Mouse (Mus musculus): ENCODE measurements at regions not wholly inside any gene's neighbourhood (a gene's known extent, or its start where the extent isn't known, plus 50 kb on each side); places are given as distances from the start of the nearest gene placed in this dataset.

GRCm38 (mm10) chr14:36819826-36820225 is 148.8 kb downstream of the Ccser2 start:
- TF ChIP-seq CTCF (conservative IDR thresholded peaks at IDR 0.05): no peak
- no peak overlapping the region for H3K4me3 ChIP-seq

GRCm38 (mm10) chr14:36802418-36802817 is 166.2 kb downstream of the Ccser2 start:
- no peak for DNase-seq (ENCODE audit: low spot score in 2 of 2)
- no peak overlapping the region for H3K4me3 ChIP-seq
- TF ChIP-seq CTCF (conservative IDR thresholded peaks at IDR 0.05): no peak
- H3K27ac ChIP-seq: no peak overlapping the region

More at GRCm38 (mm10) chr14:36819826-36820225, 148.8 kb downstream of the Ccser2 start:
- no peak for DNase-seq (ENCODE audit: low spot score in 2 of 2)
- H3K27ac ChIP-seq: no peak overlapping the region

GRCm38 (mm10) chr14:36799820-36800219 is 168.8 kb downstream of the Ccser2 start:
- Histone ChIP-seq H3K4me3 (no peak overlapping the region), H3K27ac (no peak overlapping the region)
- TF ChIP-seq CTCF (conservative IDR thresholded peaks at IDR 0.05): no peak
- DNase-seq (ENCODE audit: low spot score in 2 of 2): no peak

- no peak for DNase-seq (ENCODE audit: low spot score in 2 of 2)
- no peak for TF ChIP-seq CTCF (conservative IDR thresholded peaks at IDR 0.05)
- no peak overlapping the region for H3K4me3 ChIP-seq
These were observed 186.7 kb downstream of the Ccser2 start for GRCm38 (mm10) chr14:36781882-36782281.

GRCm38 (mm10) chr14:36778956-36779355 is 189.6 kb downstream of the Ccser2 start:
- no peak overlapping the region for H3K4me3 ChIP-seq
- H3K27ac ChIP-seq: no peak overlapping the region
- peak; percentile 80 for TF ChIP-seq CTCF (conservative IDR thresholded peaks at IDR 0.05)
- DNase-seq (ENCODE audit: low spot score in 2 of 2): peak; percentile 26 to 49

More at GRCm38 (mm10) chr14:36781882-36782281, 186.7 kb downstream of the Ccser2 start:
- no peak overlapping the region for H3K27ac ChIP-seq

GRCm38 (mm10) chr14:36774349-36774748 is 194.2 kb downstream of the Ccser2 start:
- Histone ChIP-seq H3K4me3 (no peak overlapping the region), H3K27ac (no peak overlapping the region)
- no peak for DNase-seq (ENCODE audit: low spot score in 2 of 2)
- TF ChIP-seq CTCF (conservative IDR thresholded peaks at IDR 0.05): no peak

- H3K4me3 ChIP-seq: no peak overlapping the region
- no peak for TF ChIP-seq CTCF (conservative IDR thresholded peaks at IDR 0.05)
- peak overlapping the region; percentile 37; the same call in 1 of the 2 replicates for H3K27ac ChIP-seq
- DNase-seq (ENCODE audit: low spot score in 2 of 2): no peak
These were observed 204.2 kb downstream of the Ccser2 start for GRCm38 (mm10) chr14:36764377-36764776.

- no peak for DNase-seq (ENCODE audit: low spot score in 2 of 2)
- TF ChIP-seq CTCF (conservative IDR thresholded peaks at IDR 0.05): no peak
- no peak overlapping the region for H3K4me3 ChIP-seq
- H3K27ac ChIP-seq: no peak overlapping the region
These were observed 212.5 kb downstream of the Ccser2 start for GRCm38 (mm10) chr14:36756056-36756455.

- no peak for TF ChIP-seq CTCF (conservative IDR thresholded peaks at IDR 0.05)
- peak; percentile 7 to 50 for DNase-seq (ENCODE audit: low spot score in 2 of 2)
- H3K4me3 ChIP-seq: no peak overlapping the region
- H3K27ac ChIP-seq: peak overlapping the region; percentile 36; the same call in 1 of the 2 replicates
These were observed 220.3 kb downstream of the Ccser2 start for GRCm38 (mm10) chr14:36748130-36748883.

GRCm38 (mm10) chr14:36731095-36731494 is 237.5 kb downstream of the Ccser2 start:
- TF ChIP-seq CTCF (conservative IDR thresholded peaks at IDR 0.05): no peak
- no peak for DNase-seq (ENCODE audit: low spot score in 2 of 2)
- no peak overlapping the region for H3K27ac ChIP-seq
- no peak overlapping the region for H3K4me3 ChIP-seq

GRCm38 (mm10) chr14:36726092-36726491 is 242.5 kb downstream of the Ccser2 start:
- no peak for DNase-seq (ENCODE audit: low spot score in 2 of 2)
- H3K4me3 ChIP-seq: no peak overlapping the region
- no peak overlapping the region for H3K27ac ChIP-seq
- TF ChIP-seq CTCF (conservative IDR thresholded peaks at IDR 0.05): no peak

- no peak for TF ChIP-seq CTCF (conservative IDR thresholded peaks at IDR 0.05)
- Histone ChIP-seq H3K4me3 (no peak overlapping the region), H3K27ac (no peak overlapping the region)
These were observed 252.9 kb downstream of the Ccser2 start for GRCm38 (mm10) chr14:36715684-36716083.

GRCm38 (mm10) chr14:36696993-36697392 is 271.6 kb downstream of the Ccser2 start:
- Histone ChIP-seq H3K4me3 (no peak overlapping the region), H3K27ac (no peak overlapping the region)
- no peak for DNase-seq (ENCODE audit: low spot score in 2 of 2)
- TF ChIP-seq CTCF (conservative IDR thresholded peaks at IDR 0.05): no peak

More at GRCm38 (mm10) chr14:36715684-36716083, 252.9 kb downstream of the Ccser2 start:
- DNase-seq (ENCODE audit: low spot score in 2 of 2): no peak

GRCm38 (mm10) chr14:36691958-36692357 is 276.6 kb downstream of the Ccser2 start:
- TF ChIP-seq CTCF (conservative IDR thresholded peaks at IDR 0.05): no peak
- Histone ChIP-seq H3K27ac (no peak overlapping the region), H3K4me3 (no peak overlapping the region)
- no peak for DNase-seq (ENCODE audit: low spot score in 2 of 2)
